Mouse (Mus musculus): ENCODE measurements around the gene Slc6a20a.

The Slc6a20a gene

DNA sequence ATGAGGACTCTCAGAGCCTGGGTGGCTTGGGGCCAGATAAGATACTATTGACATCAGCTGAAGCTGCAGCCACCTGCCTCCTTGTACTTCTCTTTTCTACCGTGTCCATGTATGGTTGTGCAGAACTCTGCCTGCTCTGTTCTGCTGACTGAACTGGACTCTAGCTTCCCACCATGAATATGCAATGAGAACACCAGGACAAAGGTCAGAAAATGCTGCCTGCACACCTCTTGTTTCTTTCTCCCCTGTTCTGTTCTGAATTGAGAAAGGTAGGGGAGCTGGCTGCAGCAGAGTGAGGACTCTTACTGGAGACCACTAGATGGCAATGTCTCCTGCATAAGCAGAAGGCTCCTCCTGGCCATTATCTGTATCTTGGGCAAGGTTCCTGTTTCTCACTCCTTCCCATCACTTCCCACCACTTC, 40.0 kb downstream of the Slc6a20a start:
- no peak for DNase-seq (ENCODE audit: extremely low read depth, insufficient read length, low spot score)

DNA sequence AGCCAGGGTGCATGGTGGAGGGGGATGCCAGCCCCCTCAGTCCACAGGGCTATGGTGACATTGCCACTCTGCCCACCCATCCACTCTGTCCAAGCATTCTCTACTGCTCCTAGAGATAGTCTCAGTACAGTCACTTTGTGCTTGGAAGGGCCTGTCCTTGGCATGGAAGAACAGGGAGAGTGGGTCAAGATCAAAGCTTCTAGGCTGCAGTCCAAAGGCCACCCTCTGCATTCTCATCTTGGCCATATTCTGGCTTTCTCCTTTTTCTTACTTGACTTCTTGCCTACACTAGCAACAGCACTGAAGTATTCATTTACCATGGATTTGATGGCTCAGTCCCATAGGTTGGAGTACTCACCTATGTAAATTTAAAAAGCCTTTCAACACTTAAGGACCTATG, 40.5 kb downstream of the Slc6a20a start:
- DNase-seq (ENCODE audit: extremely low read depth, insufficient read length, low spot score), result no peak

DNA sequence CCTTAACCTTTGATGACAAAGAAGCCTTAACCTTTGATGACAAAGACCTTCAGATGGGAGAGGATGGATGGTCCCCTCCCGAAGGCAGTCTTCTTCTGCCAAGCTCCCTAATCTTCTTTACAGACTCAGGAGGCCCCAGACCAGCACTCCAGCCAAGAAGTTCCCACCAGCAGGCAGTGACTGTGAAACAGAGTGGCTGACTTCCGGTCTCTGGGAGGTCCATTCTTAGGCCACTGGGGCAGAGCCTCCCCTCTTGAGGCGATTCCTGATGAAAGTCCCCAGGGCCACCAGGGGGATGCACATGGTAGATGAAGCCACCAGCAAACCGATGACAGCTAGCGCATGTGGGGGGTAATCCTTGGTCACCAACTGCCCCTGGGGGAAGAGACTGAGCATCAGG, 41.9 kb downstream of the Slc6a20a start:
- no peak for DNase-seq (ENCODE audit: extremely low read depth, insufficient read length, low spot score)

DNA sequence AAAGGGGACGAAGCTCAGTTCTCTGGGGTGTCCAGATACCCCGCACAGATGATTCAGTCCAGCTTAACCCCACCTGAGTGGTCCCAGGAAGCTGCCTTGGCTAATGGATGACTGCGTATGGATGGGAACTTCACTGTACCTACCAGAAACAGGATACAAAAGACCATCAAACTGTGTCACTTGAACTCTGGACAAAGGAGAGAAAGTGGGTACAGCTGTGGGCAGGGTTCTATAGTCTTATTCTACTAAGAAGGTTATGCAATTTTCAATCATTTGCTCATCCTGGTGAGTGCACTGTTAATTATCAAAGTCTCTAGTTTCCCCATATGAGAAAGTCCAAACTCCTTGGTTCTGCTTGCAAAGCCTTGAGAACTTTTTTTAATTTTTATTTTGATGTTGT, 45.7 kb downstream of the Slc6a20a start:
- DNase-seq (ENCODE audit: extremely low read depth, insufficient read length, low spot score), result no peak

DNA sequence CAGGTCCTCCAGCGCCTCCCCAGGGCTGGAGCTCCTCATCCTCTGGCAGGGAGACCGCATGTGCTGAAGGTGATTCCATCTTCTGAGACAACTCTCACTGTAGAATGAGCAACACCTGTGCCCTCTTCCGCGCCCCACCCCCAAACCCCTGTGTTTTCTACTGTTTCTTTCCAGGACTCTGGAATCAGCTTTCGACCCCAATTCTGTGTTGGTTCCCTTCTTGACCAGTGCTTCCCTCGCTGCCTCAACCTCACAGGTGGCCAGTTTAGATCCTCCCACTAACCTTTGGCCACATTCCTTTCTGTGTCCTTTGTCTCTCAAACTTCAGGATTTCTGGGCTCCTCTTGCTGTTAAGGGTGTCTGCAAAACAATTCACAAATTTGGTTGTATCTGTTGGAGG, 46.4 kb downstream of the Slc6a20a start, which contains the start of gene Slc6a20b:
TSS of gene Slc6a20b (minus strand) at position 285 of the 400 bp plus-strand sequence.
- DNase-seq (ENCODE audit: extremely low read depth, insufficient read length, low spot score), result no peak

DNA sequence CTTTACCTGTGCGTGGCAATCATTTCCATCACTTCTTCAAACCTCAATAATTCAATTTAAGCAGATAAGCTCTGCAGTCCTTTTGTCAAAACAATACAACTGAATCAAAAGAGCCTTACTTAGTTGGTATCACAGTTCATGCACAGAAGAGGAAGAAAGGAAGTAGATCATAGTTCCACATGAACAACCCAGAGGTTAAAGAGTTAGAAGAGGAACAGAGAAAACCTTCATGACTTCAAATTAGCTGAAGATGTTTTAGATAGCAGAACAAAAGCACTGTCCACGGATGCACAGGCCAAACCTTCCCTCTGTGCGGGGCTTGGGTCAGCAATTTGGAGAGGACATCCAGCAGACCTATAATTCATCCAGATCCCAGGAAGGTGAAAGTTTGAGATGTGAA, 47.0 kb downstream of the Slc6a20a start:
- no peak for DNase-seq (ENCODE audit: extremely low read depth, insufficient read length, low spot score)

DNA sequence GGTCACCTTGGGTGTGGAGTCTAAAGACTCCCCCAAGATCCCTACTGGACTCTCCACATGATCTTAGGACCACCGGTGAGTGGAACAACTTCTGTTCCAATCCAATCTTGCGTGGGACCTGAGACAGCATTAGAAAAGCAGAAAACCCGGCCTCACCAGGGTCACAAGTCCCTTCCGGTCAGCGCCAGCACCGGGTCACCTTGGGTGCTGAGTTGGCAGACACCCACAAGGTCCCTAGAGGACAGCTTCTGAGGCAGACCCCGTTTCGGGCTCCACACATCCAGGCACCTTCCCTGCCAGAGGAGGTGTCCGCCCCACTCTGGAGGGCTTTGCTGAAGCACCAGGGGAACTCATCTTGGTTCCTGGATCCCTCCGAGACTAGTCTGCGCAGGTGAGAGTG, 52.9 kb downstream of the Slc6a20a start:
- no peak for DNase-seq (ENCODE audit: extremely low read depth, insufficient read length, low spot score)

DNA sequence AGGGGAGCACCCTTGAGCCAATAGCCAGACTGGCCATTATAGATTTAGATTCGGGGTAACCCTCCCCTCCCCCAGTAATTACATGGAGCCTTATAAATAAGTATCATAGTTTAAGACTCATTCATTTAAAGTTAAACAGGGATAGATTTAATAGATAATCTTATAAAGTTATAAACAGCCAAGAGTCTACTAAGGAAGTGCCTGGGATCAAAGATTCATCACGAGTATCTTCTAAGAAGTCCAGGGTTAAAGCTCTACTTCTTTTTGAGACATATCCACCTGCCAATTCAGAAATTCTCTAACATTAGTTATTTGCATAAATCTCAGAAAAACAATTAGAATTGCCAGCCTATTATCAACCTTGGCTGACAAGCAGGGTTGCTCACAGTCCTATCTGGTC, 53.9 kb downstream of the Slc6a20a start:
- no peak for DNase-seq (ENCODE audit: extremely low read depth, insufficient read length, low spot score)

DNA sequence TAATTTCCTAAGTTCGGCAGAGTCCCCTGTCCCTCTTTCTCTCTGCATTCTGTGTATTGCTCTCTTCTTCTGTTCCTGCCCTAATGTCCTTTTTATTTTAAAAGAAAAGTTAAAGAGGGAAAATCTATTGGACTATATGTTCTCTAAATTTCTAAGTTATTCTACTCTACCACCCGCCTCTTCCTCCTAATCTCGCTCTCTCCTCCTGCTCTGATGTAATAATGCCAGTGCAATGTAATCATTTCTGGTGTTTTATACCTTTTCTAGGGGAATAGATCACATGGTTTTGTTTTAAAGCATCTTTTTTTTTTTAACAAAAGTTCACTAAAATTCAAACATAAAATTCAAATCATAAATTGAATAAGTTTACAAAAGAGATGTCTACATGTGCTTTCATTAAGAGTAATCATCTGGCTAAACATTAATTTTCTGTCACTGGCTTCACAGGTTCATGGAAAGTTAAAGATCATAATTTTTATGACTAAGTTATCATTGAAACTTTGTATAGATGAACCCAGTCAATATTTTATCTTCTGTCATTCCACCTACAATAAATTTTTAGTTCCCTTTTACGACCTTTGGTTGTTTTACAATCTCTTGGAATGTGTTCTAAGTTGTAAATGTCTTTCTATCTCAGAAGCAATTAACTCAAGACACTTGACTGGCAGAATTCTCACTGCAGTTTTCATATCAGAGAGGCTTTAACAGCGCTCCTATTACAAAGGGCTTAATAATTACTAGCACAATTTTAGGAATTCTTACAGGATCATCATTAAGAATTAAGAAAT, 58.2 kb downstream of the Slc6a20a start:
- DNase-seq (ENCODE audit: extremely low read depth, insufficient read length, low spot score), result no peak

DNA sequence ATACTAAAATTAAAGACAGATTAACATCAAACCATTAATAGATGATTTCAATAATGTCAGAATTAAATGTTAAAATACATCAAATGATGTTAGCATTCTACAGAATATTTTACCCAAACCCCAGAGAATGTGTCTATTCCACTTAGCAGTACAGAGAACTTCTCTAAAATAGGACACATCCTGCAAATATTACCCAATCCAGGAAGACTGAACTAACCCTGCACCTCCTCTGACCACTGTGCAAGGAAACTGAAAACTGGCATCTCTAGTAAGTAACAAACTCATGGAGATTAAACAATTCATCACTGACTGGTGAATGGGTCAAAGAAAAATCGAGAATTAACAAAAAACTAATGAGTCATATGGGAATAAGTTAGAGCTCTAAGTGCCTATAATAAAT, 77.2 kb downstream of the Slc6a20a start:
- DNase-seq (ENCODE audit: extremely low read depth, insufficient read length, low spot score), result no peak

DNA sequence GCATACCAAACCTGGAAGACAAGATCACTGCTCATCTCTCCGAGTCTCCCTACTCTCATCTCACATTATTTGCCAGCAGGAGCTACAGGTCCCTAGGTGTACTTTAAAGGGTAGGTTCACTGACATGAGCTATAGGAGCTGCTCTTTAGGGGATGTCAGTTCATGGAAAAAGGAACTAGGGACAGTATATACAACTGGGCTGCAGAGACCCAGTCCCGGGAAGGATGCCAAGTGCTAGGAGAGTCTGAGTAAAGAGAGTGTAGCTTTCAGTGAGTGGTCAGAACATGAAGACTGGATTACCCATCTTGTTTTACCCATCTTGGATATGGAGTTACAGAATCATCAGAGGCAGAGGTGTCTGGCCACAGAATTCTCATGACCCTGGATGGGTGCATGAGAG, 81.3 kb downstream of the Slc6a20a start:
- no peak for DNase-seq (ENCODE audit: extremely low read depth, insufficient read length, low spot score)

DNA sequence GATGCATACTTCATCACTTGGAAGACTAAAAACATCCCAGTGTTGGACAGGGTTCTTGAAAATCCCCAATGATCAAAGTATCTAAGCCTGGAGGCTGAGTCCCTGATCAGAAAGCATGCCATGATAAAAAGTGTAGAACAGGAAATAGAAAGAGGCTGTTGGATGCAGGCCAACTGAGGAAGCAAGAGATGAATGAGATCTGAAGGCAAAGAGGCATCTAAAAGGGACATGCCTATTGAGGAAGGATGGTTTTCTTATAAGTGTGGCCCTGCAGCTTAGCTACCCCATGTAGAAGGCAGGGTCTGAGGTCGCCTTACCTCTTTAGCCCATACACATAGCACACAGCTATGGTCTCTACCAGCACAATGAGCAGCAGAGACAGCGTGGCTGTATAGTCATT, 81.8 kb downstream of the Slc6a20a start:
- no peak for DNase-seq (ENCODE audit: extremely low read depth, insufficient read length, low spot score)

DNA sequence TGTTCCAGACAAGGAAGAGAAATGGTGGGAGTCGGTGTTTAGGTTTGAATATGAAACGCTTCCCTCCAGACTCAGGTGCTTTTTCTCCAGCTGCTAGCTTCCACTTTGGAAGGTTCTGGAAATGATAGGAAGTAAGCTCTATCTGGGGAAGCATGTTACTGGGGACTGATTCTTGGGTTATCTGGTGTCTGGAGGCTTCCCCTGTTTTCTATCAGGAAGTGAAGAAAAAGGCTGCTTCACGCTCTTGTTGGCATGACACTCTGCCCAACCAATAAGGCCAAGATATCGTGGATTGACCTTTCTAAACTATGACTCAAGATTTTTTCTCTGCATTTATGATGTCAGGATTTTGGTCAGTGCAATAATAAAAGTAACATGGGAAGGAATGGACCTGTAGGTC, 83.5 kb downstream of the Slc6a20a start:
- no peak for DNase-seq (ENCODE audit: extremely low read depth, insufficient read length, low spot score)

DNA sequence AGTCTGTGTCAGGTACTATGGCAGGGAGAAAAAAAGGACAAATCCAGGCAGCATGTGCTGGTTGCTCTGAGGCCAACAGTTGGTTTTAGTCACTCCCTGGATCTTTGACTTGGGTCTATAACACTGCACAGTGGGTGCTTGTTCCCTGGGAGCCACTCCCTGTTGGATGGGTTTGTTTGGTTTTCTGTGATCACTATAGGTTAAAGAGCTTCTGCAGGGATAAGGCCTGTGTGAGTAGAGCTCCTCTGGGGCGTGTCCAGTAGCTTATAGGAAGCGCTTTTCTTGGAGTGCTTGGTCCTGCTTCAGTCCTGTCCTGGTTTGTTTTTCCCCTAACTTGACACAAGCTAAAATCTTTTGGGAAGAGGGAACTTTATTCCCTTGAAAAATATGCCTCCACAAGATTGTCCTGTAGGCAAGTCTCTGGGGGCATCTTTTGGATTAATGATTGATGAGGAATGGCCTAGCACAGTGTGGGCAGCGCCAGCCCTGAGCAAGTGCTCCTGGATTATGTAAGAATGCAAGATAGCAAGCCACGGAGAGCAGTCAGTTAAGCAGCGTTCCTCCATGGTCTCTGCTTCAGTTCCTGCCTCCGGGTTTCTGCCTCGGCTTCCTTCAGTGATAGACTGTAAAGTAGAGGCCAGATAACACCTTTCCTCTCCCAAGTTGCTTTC, 89.3 kb downstream of the Slc6a20a start:
- no peak for DNase-seq (ENCODE audit: extremely low read depth, insufficient read length, low spot score)

All from 3134 (cell line).